Mouse (Mus musculus) adrenal gland, adult 8-10 months (tissue): ENCODE results near the gene Pigp. TPM values are rescaled to one million over a fixed set of nuclear protein-coding genes. Genes with fewer than 3 reads are reported as not detected.
"Not testable (repeated sequence)": the region's sequence is repeated elsewhere in the genome, so short reads cannot be mapped to it uniquely, and the experiment has no call there.

Experiments used
- DNase-seq: peaks from one replicate; pipeline ENCODE4 v3.0.0; 2022
- total RNA-seq, 4 experiments: library from RNA; stranded (reverse); gene quantifications; 2 replicates each; pipeline ENCODE4 v1.2.4; 2022

The Pigp gene
- total RNA-seq, 4 experiments from 2014 or later = 80.9 to 101 (median 98.6) TPM

GRCm38 (mm10) chr16:94358091-94358490 is 13.6 kb downstream of the Pigp start:
- DNase-seq = no peak

- no peak for DNase-seq
These were observed 14.7 kb downstream of the Pigp start for GRCm38 (mm10) chr16:94356776-94357494.

GRCm38 (mm10) chr16:94356046-94356445 is 15.6 kb downstream of the Pigp start:
- no peak for DNase-seq

- no peak for DNase-seq
These were observed 17.2 kb downstream of the Pigp start for GRCm38 (mm10) chr16:94354450-94354849.

GRCm38 (mm10) chr16:94350287-94350677 is 21.4 kb downstream of the Pigp start:
- DNase-seq = no peak

- no peak for DNase-seq
These were observed 21.9 kb downstream of the Pigp start for GRCm38 (mm10) chr16:94349588-94350286.

GRCm38 (mm10) chr16:94348779-94349178 is 22.9 kb downstream of the Pigp start:
- DNase-seq = no peak

GRCm38 (mm10) chr16:94347080-94347731 is 24.4 kb downstream of the Pigp start:
- peak; percentile 10 for DNase-seq

- DNase-seq = no peak
These were observed 25.9 kb downstream of the Pigp start for GRCm38 (mm10) chr16:94345733-94346132.

GRCm38 (mm10) chr16:94339164-94340160 is 32.2 kb downstream of the Pigp start:
- not testable (repeated sequence) for DNase-seq

GRCm38 (mm10) chr16:94335656-94336055 is 36.0 kb downstream of the Pigp start:
- no peak for DNase-seq

- DNase-seq = no peak
These were observed 39.8 kb downstream of the Pigp start for GRCm38 (mm10) chr16:94331886-94332252.

- DNase-seq = no peak
These were observed 40.3 kb downstream of the Pigp start for GRCm38 (mm10) chr16:94331233-94331885.

- no peak for DNase-seq
These were observed 41.2 kb downstream of the Pigp start for GRCm38 (mm10) chr16:94330429-94330828.

GRCm38 (mm10) chr16:94328881-94329867 is 42.5 kb downstream of the Pigp start:
- no peak for DNase-seq

- DNase-seq = peak; percentile 57
These were observed 43.6 kb downstream of the Pigp start, which contains the start of gene Ripply3 for GRCm38 (mm10) chr16:94327781-94328711. Gene Ripply3, plus strand, starts transcription at chr16:94328420.

GRCm38 (mm10) chr16:94326008-94326407 is 45.6 kb downstream of the Pigp start:
- DNase-seq = no peak

- DNase-seq = no peak
These were observed 48.0 kb downstream of the Pigp start for GRCm38 (mm10) chr16:94323681-94324080.

- no peak for DNase-seq
These were observed 51.4 kb downstream of the Pigp start for GRCm38 (mm10) chr16:94320223-94320622.
